Mouse (Mus musculus): Measurements from ENCODE around the gene Exoc6b. TPM values are rescaled to one million over a fixed set of nuclear protein-coding genes. Genes with fewer than 3 reads are reported as not detected.
A peak's percentile ranks its signal among the peaks of the same experiment; 100 is the strongest.
"Not testable (repeated sequence)": the region's sequence is repeated elsewhere in the genome, so short reads cannot be mapped to it uniquely, and the experiment has no call there.

Exoc6b gene
- total RNA-seq, 2 experiments from 2014 or later: 9.8 to 11.7 TPM

DNA sequence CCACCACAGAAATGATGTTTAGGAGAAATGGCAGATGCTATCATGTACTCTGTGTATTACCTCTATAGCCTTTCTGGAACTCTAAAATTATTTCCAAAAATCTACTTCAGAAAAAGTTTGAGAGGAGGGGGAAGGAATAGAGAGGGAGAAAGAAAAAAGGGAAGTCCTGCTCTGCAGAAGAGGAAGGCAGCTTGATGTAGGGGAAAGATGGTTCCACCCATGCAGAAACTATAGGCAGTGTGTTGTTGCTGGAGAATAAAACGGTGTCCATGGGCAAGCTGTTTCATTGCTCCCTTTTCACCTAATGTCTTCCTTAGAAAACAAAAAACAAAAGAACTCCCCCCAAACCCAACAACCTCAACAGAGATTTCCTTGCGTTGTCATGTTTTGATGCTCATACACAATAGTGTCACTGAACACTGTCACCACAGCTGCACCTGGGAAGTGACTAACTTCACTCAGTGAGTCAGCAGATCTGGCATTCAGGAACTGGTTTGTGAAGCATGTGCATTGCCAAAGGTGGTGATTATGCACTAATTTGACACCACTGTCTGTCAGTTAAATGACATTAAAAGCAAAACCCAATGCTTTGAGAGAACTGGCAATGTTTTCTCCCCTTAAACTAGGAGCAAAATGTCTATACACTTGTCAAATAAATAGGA, 407.7 kb downstream of the Exoc6b start:
- no peak for DNase-seq
- intact Hi-C loops (cut with DNase I; ENCODE audit: low total_unique reads): no loop called here

DNA sequence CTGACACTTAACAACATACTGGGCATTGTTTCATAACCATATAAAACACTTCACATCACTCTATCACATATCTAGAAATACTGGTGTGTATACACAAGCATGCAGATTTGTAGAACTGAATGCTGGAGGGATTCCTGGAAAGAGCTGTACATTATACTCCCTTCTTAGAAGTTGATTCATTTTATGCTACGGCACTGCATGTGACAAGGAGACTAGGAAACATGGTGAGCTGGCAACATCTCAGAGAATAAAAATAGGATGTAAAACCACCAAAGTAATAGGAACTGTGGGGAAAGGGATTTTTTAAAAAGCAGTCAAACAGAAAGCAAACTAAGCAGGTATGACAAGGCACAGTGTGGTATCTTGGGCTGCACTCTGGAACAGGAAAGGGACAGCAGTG, 408.3 kb downstream of the Exoc6b start:
- no peak for DNase-seq
- intact Hi-C loops (cut with DNase I; ENCODE audit: low total_unique reads): no loop called here

DNA sequence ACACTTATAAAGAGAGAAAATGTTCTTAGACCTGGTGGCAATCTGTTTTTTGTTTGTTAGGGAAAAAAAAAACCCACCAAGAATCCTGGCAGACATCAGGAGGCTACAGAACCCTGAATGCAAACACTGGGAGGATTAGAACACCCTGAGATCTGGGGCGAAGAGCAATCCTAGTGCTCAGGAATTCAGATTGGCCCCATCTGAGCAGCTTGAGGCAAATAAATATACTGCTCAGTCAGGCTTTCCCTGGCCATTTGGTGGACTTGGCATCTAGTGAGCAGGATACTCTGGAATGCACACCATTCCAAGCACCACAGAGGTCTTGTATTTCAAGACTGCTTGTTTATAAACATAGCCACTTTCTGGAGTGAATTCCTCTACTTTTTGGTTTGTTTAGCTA, 412.2 kb downstream of the Exoc6b start:
- intact Hi-C loops (cut with DNase I; ENCODE audit: low total_unique reads): no loop called here
- DNase-seq: no peak

DNA sequence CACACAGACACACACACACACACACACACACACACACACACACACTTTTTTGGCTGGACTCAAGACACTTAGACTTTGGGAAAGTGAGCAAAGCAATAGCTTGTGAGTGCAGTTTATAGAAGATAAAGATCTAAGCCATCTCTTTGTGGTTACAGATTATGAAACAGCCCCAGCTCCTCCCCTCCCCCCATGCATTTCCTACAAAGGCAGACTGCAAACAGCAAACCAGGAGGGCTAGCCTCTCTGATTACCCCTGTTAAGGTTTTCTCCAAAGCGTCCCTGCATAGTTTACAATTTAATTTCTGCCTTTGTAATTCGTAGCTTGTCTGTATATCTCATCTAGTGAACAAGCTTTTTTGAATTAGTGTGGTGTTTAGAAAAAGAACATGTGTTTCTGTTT, 412.6 kb downstream of the Exoc6b start:
- intact Hi-C loops (cut with DNase I; ENCODE audit: low total_unique reads): no loop called here
- no peak for DNase-seq

DNA sequence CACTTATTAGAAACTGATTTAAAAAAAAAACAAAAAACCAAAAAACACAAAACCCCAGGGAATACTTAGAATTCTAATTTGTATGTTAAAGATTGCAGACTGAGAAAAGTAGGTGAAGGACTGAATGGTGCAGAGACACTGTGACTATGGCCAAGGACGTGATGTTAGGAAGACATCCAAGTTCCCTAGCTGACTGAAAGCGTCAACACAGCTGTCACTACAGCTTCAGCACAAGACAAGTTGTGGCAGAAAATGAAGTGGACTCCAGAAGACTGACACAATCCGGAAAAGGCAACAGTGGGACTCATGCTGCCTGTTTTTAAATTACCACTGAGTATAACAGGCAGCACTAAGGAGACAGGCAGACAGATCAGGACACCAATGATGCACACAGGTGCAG, 417.4 kb downstream of the Exoc6b start:
- no peak for DNase-seq
- intact Hi-C loops (cut with DNase I; ENCODE audit: low total_unique reads): no loop called here

DNA sequence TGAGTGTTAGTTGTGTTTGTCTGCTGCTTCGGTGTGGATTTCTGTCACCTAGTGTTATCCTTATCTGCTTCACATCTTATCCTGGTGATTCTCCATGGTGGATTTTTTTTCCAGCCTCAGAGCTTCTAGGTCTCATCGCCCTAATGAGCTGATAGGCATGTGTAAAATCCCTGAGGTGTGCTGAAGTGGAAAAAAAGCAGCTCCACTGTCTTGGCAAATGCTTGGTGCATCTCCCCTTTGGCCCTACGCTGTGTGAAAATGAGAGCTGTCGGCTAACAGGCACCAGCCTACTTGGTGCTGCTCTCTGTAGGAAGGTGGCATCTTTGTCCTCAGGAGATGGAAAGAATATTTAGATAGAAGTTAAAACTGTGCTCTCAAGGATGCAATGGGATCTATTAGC, 422.1 kb downstream of the Exoc6b start:
- no peak for DNase-seq
- intact Hi-C loops (cut with DNase I; ENCODE audit: low total_unique reads): no loop called here

DNA sequence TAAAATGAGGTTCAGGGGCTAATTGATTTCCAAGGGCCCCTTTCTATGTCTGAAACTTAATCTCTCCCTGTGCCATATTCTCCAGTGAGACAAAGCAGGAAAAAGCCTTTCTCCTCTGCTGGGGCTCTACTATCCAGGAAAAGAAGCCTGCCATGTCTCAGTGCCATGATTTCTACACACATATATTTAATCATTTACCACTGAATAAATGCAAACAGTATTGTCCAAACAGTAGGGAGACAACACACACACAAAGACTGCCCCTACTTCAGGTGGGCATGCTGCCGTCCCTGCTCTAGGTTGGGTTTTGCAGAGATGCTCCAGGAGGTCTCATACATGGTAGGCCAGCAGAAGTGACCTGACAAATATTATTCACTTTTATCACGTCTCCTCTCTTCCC, 422.6 kb downstream of the Exoc6b start:
- no peak for DNase-seq
- intact Hi-C loops (cut with DNase I; ENCODE audit: low total_unique reads): no loop called here

DNA sequence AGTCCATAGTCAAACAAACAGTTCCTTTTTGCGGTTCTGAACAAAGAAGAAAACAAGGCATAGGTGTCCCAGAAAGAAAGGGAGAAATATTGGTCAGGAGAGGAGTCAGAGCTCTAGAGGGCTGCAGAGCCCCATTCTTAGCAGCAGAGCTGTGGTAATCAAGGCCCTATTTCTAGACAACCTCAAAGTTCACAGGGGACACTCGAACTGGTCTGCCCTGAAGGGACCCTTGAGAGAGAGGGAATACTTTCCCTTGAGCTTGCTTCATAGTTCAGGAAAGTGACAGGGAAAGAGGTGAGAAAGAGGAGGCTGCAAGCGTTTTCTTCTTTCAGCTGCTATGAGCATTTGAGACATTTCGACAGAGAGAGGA, 428.3 kb downstream of the Exoc6b start:
- intact Hi-C loops (cut with DNase I; ENCODE audit: low total_unique reads): no loop called here
- DNase-seq: no peak

DNA sequence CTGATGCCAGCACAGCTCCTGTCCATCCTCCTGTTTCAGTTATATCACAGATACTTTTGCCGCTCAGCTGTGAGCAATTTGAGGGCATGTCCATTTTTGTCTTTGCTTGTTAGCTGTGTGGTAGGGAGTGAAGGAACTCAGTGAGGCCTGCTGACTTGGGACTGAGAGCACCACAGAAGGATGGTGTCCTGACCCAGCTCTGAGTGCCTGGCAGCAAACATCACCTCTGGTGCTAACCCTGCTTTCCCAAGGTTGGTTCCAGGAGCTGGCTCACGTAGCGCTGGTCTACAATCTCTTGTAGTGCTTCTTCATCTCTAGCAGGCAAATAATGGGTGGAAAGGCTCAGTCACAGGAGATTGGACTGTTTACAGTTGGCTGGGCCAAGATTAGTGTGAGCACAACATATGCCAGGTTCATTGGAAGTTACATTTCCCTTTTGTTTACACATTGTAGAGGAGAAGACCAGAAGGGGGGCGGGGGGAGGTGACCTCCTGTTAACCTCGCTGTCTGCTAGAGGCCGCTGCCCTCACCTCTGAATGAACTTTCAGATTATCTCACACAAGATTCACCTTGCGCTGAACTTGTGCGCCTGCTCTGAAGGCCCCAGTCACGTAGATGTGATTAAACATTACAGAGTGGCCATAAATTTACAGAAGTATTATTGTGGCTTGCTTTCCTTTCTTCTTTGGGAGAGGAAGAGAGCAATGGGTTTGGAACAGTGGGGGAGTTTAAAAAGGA, 428.8 kb downstream of the Exoc6b start:
- intact Hi-C loops (cut with DNase I; ENCODE audit: low total_unique reads): no loop called here
- peak; percentile 18 for DNase-seq

DNA sequence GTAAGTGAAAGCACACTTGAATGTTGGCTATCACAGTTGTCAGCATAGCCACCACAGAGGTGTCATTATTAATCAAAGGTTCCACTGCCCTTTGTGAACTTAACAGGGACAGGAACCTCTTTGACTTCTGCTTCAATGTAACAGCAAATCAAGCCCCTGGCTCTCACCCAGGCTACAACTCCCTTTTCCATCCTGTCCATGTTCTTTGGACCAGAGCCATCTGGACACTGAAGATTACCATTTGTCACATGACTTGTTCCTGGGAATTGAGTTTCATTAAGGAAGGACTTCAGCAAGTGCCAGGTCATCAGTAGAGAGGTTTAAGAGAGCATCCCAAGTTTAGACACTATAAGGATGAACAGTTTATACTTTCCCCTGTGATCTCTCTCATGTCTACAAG, 431.1 kb downstream of the Exoc6b start:
- peak; percentile 36 for DNase-seq
- intact Hi-C loops (cut with DNase I; ENCODE audit: low total_unique reads): no loop called here

DNA sequence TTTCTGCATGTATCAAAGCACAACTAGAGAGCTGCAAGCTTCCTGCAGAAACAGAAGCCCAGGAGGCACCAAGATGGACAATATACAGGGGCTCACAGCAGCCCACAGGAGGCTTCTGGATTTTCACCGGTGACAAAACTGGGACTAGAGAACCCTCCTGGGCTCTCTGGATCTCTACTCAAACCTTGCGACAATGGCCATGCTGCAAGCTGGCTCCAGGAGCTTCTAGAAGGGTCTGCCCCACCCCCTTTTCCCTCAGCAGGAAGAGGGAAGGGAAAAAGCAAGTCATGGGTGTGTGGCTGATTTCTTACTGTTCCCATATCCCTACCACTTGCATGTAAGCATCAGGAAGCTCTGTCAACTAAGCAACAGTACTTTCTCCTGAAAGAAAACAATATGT, 437.7 kb downstream of the Exoc6b start:
- intact Hi-C loops (cut with DNase I; ENCODE audit: low total_unique reads): no loop called here
- no peak for DNase-seq

DNA sequence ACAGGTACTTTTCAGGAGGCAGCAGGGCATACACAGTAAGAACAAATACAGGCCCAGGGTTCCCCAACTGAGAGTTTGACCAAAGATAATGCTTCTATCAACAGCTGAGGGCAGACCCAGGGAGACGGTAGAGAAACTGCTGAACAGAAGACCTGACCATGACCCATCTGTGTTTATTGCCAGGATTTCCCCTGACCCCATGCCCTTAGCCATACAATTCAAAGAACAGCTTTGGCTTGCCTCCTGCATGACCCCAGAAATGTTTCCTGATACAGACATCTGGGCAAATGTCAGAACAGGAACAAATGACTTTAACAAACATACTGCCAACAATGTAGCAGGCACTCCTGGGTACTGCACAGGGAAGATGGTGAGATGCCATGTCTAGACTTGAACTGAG, 439.0 kb downstream of the Exoc6b start:
- no peak for DNase-seq
- intact Hi-C loops (cut with DNase I; ENCODE audit: low total_unique reads): no loop called here

DNA sequence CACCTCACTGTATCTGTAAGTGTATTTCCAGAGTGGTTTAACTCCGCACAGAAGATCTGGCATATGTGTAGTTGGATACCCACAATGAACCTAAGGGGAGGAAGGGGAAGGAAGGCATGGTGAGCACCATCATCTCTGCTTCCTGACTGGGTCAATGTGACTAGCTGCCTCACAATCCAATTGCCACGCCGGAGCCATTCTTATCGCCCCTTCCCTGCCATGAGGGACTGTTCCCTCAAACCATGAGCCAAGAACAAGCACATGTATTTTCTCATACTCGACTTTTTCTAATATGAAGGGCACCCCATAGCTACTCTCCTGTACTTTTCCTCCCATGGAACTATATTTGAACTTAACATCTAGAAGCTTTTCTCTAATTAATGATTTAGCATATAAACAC, 440.5 kb downstream of the Exoc6b start:
- intact Hi-C loops (cut with DNase I; ENCODE audit: low total_unique reads): no loop called here
- DNase-seq: no peak

DNA sequence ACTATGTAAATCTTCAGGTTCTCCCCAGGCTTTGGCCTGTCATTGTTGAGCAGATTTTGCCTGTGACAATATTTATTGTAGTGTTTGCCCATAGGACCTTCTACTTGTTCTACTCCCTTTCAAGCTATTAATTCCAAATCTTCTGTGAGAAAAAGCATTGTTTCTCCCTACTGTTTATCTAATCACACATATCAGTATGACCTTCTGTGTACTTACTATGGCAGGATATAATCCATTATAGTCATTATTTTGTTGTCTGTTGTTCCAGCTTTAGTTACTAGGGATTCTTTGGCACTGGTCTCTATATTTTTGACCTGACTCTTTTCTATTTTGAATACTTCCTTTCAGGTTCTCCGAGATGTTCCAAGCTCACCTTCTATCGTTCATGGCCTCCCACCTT, 442.9 kb downstream of the Exoc6b start:
- intact Hi-C loops (cut with DNase I; ENCODE audit: low total_unique reads): no loop called here
- DNase-seq: no peak

DNA sequence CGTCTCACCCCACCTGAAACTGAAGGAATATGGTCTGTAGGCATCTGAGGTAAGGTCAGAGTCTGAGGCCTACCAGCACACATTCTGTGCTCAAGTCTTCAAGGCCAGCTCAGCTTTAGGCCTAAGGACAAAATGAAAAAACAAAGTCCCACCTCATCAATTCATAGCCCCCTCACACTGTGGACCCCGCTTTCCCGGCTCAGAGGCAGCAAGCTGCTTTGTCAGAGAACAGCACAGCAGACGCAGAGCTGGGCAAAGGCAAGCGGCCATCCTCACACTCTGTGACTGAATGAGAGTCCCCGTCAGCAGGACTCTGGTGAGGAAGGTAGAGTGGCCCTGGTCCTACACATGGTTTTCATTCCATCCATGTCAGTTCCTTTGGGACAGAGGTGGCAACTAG, 450.1 kb downstream of the Exoc6b start:
- DNase-seq: no peak
- intact Hi-C loops (cut with DNase I; ENCODE audit: low total_unique reads): no loop called here

DNA sequence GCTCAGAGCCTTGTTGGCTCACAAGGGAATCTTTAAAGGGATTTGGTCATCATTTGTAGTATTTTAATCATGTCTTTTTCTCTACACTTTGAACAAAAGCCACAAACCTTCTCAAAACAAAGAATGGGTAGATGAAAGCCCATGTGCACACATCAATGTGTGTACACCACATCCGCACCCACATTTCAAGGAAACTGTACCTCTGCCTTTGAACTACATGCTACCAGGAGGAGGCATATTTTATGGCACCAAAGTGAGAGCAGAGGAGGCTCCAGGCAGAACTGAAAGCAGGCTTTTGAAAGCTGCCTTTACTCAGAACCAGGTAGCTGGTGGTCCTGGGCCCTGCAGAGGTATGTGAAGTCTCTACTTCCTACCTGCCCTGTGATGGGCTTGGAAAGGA, 452.3 kb downstream of the Exoc6b start:
- intact Hi-C loops (cut with DNase I; ENCODE audit: low total_unique reads): no loop called here
- no peak for DNase-seq

DNA sequence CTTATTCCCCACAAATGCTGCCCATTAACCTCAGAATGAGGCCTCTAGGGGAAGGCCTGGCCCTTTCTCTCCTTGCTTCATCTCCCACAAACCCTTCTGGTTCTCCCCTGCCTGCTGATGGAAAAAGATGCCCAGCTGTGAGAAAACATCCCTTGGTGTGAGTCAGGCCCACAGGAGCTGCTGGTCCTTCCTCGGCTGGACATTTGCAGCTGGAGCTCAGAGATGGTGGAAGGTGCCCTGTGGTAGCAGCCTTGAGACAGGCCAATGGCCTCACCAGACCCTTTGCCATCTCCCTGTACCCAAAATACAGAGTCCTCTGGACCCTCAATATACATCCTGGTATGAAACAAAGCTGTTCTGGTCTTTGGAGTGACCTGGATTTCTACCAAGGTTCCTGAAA, 452.7 kb downstream of the Exoc6b start:
- no peak for DNase-seq
- intact Hi-C loops (cut with DNase I; ENCODE audit: low total_unique reads): no loop called here

DNA sequence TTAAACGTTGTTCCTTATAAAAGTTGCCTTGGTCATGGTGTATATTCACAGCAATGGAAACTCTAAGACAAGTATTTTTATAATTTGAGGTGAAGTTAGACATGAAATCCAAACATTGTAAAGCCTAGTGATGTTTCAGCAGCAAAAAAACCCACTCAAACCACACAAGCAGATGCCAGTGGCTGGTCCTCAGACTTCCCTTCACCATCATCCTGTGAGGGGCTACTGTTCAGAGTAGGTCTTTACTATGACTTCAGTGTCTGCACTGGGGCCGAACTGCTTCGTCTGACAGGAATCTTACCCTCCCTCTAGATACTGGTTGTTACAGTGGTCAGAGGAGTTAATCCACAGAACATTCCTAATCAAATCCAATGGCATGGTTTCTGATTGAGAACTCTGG, 455.8 kb downstream of the Exoc6b start:
- intact Hi-C loops (cut with DNase I; ENCODE audit: low total_unique reads): no loop called here
- DNase-seq: no peak

DNA sequence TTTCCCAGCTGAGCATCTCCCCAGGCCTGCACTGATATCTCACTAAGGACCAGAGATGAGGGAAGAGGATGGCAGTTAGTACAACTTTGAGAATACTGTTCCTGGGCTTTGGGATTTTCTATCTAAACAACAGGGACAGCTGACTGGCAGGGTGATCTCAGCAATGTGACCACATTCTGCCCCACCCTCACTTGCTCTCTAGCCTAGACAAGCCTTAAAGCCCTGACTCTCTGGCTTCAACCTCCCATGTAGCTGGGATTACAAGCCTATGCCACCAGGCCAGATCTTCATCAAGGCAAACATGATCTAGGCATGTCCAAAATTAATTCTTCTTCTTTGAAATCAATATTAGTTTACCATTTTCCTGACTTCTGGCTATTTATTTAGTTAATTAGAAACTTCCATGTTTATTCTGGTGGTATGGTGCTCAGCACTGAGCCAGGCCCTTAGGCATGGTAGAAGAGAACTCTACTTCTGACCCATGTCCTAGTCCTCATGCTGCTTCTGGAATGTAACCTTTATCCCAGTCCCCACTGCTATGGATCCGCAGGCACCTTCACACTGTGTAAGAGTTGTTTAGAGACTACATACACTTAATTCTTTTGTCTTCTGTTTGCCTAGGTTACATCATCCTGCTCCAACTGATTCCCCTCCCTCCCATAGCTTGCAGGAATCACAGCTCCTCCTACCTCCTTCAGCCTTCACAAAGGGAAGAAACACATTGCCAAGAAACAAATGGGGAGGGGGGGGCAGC, 468.0 kb downstream of the Exoc6b start:
- intact Hi-C loops (cut with DNase I; ENCODE audit: low total_unique reads): no loop called here
- DNase-seq: no peak

DNA sequence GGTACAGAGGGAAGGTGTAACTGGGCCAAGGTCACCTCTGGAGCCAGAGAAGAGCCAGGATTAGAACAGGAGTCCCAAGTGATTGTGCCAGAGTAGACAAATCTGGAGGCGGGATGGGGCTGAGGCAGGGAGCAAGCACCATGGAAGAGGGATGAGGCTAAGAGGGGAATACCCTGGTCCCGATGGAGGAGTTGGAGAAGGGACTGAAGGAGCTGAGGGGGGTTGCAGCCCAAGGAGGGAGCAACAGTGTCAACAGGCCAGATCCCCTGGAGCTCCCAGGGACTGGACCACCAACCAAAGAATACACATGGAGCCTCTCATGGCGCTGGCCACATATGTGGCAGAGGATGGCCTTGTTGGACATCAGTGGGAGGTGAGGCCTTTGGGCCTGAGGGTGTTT, 470.0 kb downstream of the Exoc6b start:
- intact Hi-C loops (cut with DNase I; ENCODE audit: low total_unique reads): loop anchor here (10.0 kb wide), 1 partner anchor 316 kb away; no protein-coding TSS in a partner anchor
- not testable (repeated sequence) for DNase-seq

DNA sequence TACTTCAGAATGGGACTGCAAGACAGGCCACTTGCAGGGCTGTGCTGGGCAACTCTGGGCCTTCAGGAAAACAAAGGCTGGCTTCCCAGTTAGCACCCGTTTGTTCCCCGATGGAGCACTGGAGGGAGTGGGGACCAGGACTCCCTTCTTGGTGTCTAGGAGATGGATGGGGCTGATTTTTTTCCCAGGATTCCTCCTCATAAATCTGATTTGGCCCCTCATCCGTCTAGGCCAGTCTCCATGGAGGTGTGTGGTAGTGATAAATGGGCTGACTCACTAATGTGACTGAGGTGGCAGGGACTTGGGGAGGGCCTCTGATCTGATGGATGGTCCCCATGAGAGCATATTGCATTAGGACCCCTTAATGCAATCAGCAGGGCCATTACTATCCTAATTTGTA, 470.6 kb downstream of the Exoc6b start:
- intact Hi-C loops (cut with DNase I; ENCODE audit: low total_unique reads): loop anchor here (10.0 kb wide), 1 partner anchor 316 kb away; no protein-coding TSS in a partner anchor
- DNase-seq: no peak
